Mouse (Mus musculus) central nervous system, embryonic 14 days (tissue): ENCODE results near the gene 2610028H24Rik. TPM values are rescaled to one million over a fixed set of nuclear protein-coding genes. Genes with fewer than 3 reads are reported as not detected.

Experiments
- polyA plus RNA-seq: library from polyadenylated mRNA; depleted of rRNA; stranded (reverse); fragments of >200 nt; gene quantifications from 2 replicates; pipeline ENCODE4 v1.2.3, GENCODE M21; 2012; rRNA removed

The 2610028H24Rik gene
- polyA plus RNA-seq, result not detected in 2 replicates

DNA sequence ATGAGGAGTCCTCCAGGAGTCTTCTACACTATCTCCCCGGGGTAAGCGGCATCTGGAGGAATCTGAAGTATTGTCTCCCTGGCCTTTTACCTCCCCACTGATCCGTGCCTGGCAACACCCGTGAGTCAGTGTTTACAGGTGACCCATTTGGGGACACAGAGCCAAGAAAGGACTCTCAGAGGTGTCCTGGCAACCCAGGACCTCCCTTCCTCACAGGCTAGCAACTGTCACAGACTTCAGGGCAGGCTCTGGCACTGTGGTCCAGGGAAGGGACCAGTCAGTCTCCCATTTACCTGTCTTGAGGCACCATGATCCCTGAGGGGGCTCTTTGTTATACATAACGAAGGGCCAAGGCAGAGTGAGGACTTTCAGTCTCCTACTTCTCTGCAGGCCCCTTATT is at the start of gene 2610028H24Rik:
Gene 2610028H24Rik, plus strand, starts transcription at position 231 of the 400 bp plus-strand sequence.

DNA sequence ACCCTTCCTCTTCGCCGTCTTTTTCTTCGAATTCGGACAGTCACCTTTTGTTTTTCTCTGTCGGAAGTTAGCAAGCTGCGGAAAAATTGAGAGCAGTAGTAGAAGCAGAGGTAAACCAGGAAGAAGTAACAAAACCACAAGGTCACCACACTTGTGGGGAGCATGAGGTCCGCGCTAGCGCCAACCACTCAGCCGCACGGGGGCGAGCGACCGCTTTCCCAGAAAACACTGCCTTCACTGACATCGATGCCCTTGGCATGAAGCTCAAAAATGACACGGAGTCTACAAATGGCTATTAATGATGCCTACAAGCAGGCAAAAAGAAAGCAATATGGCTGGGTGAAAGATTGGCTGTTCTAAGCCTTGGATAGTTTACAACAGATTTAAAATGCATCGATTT is 8.6 kb upstream of the 2610028H24Rik start, which contains the start of gene AC141477.1:
Gene AC141477.1, minus strand, starts transcription at position 164 of the 400 bp plus-strand sequence.

DNA sequence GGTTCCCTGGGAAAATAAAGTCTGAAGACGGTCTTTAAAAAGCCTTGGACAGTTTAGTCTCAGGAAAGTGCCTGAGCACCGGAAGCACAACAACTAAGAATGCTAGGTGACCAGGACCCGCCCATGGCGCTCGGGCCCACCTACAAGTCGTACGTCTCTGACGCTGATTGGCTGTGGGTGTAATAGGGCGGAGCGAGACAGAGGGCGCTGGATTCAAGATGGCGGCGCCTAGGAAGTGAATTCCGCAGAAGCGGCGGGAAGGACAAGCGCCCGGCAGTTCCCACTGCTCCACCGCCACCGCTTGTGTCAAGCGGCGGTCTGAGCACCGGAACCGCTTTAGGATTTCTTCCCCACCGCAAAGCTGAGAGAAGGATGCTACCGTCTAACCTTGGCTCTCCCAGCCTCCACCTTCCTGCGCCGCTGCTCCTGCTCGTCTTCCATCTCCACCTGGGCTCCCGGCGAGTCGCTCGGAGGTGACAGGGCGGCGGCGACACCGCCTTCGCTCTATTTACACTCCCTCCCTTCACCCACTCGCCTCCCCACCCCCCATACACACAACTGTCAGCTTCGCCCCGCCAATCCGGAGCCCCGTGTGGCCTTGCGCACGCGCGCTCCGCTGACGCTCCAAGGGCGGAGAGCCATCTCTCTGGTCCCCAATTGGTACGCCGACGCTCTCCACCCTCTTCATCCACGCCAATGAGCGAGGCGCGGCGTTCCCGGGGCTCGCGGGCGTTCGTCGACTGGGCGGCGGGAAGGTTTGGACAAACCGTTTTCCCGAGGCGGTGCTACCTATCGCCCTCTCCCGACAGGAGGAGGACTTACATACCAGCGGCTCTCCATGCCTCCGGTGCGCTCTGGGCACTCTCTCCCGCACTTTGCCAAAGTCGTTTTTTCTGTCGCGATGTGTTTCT is 6.4 kb upstream of the 2610028H24Rik start, which contains the start of gene Pcnt:
Gene Pcnt, minus strand, starts transcription at position 609 of the 911 bp plus-strand sequence.

DNA sequence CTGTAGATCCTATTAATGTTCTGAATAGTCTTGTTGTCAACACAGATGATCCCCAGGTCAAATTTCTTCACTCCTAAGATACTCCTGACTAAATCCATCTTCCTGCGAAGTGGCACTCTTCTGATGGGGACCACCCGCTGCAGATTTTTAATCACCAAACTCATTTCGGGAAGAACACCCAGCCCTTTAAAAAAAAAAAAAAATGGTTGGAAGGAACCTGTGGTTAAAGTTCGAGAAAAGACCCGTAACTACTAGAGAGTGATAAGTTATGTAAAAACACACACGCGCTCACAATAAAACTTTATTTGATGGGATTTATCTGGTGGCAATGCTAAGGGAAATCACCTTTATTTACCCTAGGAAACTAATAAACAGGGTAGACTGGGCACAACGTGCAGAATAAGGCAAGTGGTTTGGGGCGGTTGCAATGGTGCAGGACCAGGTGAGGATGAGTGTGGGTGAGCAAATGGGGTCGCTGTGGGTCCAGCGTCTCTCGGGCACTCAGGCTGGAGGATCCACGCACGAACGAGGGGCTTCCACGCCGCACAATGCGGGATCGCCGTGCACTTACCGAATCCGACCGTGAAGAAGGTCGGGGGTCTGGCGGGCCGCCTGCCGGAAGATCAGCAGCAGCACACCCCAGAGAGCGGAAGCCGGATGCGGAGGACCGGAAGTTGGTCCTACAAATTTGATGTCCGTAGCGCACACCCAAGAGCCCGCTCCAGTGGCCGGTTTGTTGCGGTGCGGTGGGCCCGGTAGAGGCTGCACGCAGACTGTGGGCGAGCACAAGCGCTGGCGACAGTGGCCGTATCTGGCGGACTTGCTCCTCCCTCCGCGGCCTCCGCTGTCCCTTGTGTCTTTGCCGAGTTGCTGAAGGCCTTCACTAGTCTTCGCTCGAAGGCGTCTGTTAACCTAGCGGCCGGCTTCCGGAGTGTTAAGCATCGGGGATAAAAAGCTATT is 19.6 kb downstream of the 2610028H24Rik start, which contains the start of the genes Mcm3ap and Ybey:
Gene Mcm3ap, plus strand, starts transcription at position 725 of the 960 bp plus-strand sequence.
Gene Ybey, minus strand, starts transcription at position 912 of the 960 bp plus-strand sequence.

Other genes with a start within 250 kb of the 2610028H24Rik start
- 253 and 256 TPM in 2 replicates for gene Prmt2, start 211.2 kb upstream of the 2610028H24Rik start, polyA plus RNA-seq
- 1.6 and 9.6 TPM in 2 replicates for gene S100b, start 195.2 kb upstream of the 2610028H24Rik start, polyA plus RNA-seq
- 41.2 and 44.0 TPM in 2 replicates for gene Dip2a, start 103.8 kb upstream of the 2610028H24Rik start, polyA plus RNA-seq
- gene AC141477.1, start 8.6 kb upstream of the 2610028H24Rik start, polyA plus RNA-seq, result not detected in 2 replicates
- gene Pcnt, start 6.3 kb upstream of the 2610028H24Rik start, polyA plus RNA-seq, result 27.2 and 33.1 TPM in 2 replicates
- 60.3 and 61.4 TPM in 2 replicates for gene Mcm3ap, start 19.8 kb downstream of the 2610028H24Rik start, polyA plus RNA-seq
- 3.4 TPM in 2 replicates for gene Ybey, start 20.0 kb downstream of the 2610028H24Rik start, polyA plus RNA-seq
- gene Lss, start 82.5 kb downstream of the 2610028H24Rik start, polyA plus RNA-seq, result 42.9 and 44.9 TPM in 2 replicates
- 0.29 and 0.37 TPM in 2 replicates for gene Spatc1l, start 113.2 kb downstream of the 2610028H24Rik start, polyA plus RNA-seq
- gene Ftcd, start 126.6 kb downstream of the 2610028H24Rik start, polyA plus RNA-seq, result 0.04 TPM in 2 replicates
- gene Col6a2, start 174.5 kb downstream of the 2610028H24Rik start, polyA plus RNA-seq, result 30.1 and 102 TPM in 2 replicates